Mouse (Mus musculus) forebrain, embryonic 16.5 days (tissue): ENCODE results near the gene Med12l. TPM values are rescaled to one million over a fixed set of nuclear protein-coding genes. Genes with fewer than 3 reads are reported as not detected.

Experiments used
- ATAC-seq: fragments of 200-750 bp; cut with Nextera tagmentation; 2 replicates; pipeline ENCODE4 v1.8.0; 2017; ENCODE audit warnings: mild to moderate bottlenecking, moderate library complexity
- H3K27ac ChIP-seq: fragments of 300-500 bp; sonication (generic); 2 replicates; pipeline ENCODE4 v1.5.1; 2014; ENCODE audit warnings: low read length, control low read depth
- H3K27me3 ChIP-seq: fragments of 300-500 bp; sonication (generic); replicated peaks from 2 replicates; pipeline ENCODE4 v1.6.1; 2014; ENCODE audit warnings: low read length; ENCODE audit not compliant: control insufficient read depth, insufficient read depth
- H3K36me3 ChIP-seq: fragments of 300-500 bp; sonication (generic); 2 replicates; pipeline ENCODE4 v1.6.1; 2014; ENCODE audit not compliant: control insufficient read depth, insufficient read depth
- H3K4me1 ChIP-seq: fragments of 300-500 bp; sonication (generic); replicated peaks from 2 replicates; pipeline ENCODE4 v1.6.1; 2014; ENCODE audit warnings: low read length; ENCODE audit not compliant: control insufficient read depth, insufficient read depth
- H3K4me2 ChIP-seq: fragments of 300-500 bp; sonication (generic); 2 replicates; pipeline ENCODE4 v1.6.1; 2014; ENCODE audit warnings: mild to moderate bottlenecking, low read length, control low read depth
- H3K4me3 ChIP-seq: fragments of 300-500 bp; sonication (generic); replicated peaks from 2 replicates; pipeline ENCODE4 v1.5.1; 2014; ENCODE audit warnings: mild to moderate bottlenecking, low read length, control low read depth
- H3K9ac ChIP-seq: fragments of 300-500 bp; sonication (generic); replicated peaks from 2 replicates; pipeline ENCODE4 v1.6.1; 2014; ENCODE audit warnings: low read depth, low read length, control low read depth
- H3K9me3 ChIP-seq: fragments of 300-500 bp; sonication (generic); 2 replicates; pipeline ENCODE4 v1.6.1; 2016; ENCODE audit warnings: low read length; ENCODE audit not compliant: control insufficient read depth
- WGBS: fragments of 180-500 bp; shearing (Covaris S2); extraction: QIAGEN DNeasy Blood & Tissue Kit; methylation state at CpG from one replicate; pipeline ENCODE4 v1.1.7; 2014; 5-methylcytosine and 5-hydroxymethylcytosine counted together
- polyA plus RNA-seq: library from polyadenylated mRNA; unstranded; fragments of >200 nt; fragmentation: Nextera tagmentation; extraction: Ambion mirVana; gene quantifications from 2 replicates; pipeline ENCODE4 v1.2.1, GENCODE M21; 2015

The Med12l gene
- polyA plus RNA-seq, 1 experiment from 2014 or later = 4.3 TPM

DNA sequence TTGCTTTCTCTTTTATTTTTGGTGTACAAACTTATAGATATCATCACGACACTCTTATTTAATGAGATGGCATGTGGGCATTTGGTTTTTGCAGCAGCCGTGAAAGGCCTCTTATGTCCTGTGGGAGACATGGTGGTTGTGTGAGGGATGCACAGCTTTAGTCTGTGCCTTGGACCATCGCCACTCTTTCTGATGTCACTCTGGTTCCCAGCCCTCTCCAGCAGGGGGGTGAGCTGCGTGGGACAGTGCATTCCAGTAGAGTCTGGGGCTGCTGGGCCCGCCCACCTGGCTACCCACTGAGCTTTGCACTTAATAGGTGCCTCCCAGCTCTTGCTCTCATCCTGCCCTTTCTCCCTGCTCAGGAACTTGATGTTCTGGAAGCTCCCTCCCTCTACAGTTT lies 175.5 kb downstream of the Med12l start:
- Histone ChIP-seq H3K4me1 (no peaks in the 10 kb centered on the region), H3K9me3 (no peaks in the 10 kb centered on the region), H3K27ac (no peak overlapping the region), H3K27me3 (no peaks in the 10 kb centered on the region), H3K4me3 (no peak overlapping the region), H3K4me2 (no peak overlapping the region), H3K36me3 (no peaks in the 10 kb centered on the region), H3K9ac (no peak overlapping the region)
- ATAC-seq = no peak
- 53% methylated on average over 5 of the region's 5 CpGs for WGBS

DNA sequence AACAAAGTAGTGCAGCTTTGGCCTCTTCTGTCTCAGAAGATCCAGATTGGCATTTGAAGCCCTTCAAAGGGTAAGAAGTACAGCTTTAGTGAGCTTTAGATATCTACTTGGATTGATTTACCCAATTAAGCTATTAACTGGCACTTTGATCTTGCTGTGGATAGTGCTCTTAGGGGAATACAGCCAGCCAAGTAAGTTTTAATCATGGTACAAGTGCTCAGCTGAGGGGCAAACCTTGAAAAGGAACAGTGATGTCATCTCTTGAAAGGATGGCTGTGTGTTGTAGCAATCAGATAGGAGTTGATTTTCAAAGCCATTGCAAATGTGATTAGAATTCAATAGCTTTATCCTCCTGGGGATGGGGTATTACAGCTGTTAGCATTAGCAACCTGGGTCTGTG lies 176.5 kb downstream of the Med12l start:
- H3K4me3 ChIP-seq = no peak overlapping the region
- H3K9me3 ChIP-seq = no peaks in the 10 kb centered on the region
- no peaks in the 10 kb centered on the region for H3K36me3 ChIP-seq
- no peak overlapping the region for H3K4me2 ChIP-seq
- no peak overlapping the region for H3K9ac ChIP-seq
- no peaks in the 10 kb centered on the region for H3K27me3 ChIP-seq
- H3K27ac ChIP-seq = no peak overlapping the region
- ATAC-seq = no peak
- H3K4me1 ChIP-seq = no peaks in the 10 kb centered on the region

- WGBS = 94% methylated on average over 4 of the region's 4 CpGs
- Histone ChIP-seq H3K9ac (no peak overlapping the region), H3K9me3 (no peaks in the 10 kb centered on the region), H3K27me3 (no peaks in the 10 kb centered on the region), H3K4me3 (no peak overlapping the region), H3K4me2 (no peak overlapping the region), H3K36me3 (no peaks in the 10 kb centered on the region), H3K27ac (no peak overlapping the region), H3K4me1 (no peaks in the 10 kb centered on the region)
- no peak for ATAC-seq
Measured at GRCm38 (mm10) chr3:59185662-59186061, 180.0 kb downstream of the Med12l start.

DNA sequence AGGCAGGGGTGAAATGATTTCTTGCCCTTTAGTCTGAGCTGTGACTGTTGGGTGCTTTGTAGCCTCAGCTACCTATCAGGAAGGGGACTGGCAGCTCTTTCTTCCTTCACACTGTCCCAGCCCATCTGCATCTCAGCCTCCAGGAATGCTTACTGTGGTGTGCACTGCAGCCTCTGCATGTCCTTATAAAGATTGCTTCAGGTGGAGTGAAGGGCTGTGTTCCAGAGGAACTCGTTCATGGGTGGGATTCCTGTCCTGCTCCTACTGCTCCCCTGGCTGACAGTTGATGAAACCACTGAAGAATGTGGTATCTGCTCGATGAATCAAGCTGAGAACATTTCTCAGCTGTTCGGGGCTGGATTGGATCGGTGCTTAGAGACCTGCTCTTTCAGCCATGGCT lies 181.7 kb downstream of the Med12l start:
- Histone ChIP-seq H3K4me2 (no peak overlapping the region), H3K4me3 (no peak overlapping the region), H3K27ac (no peak overlapping the region), H3K4me1 (no peaks in the 10 kb centered on the region), H3K9ac (no peak overlapping the region), H3K36me3 (no peaks in the 10 kb centered on the region), H3K9me3 (no peaks in the 10 kb centered on the region), H3K27me3 (no peaks in the 10 kb centered on the region)
- ATAC-seq = no peak
- WGBS = 92% methylated on average over 4 of the region's 4 CpGs

GRCm38 (mm10) chr3:59191674-59192073 lies 186.0 kb downstream of the Med12l start:
- 98% methylated on average over 6 of the region's 6 CpGs for WGBS
- H3K27me3 ChIP-seq = no peaks in the 10 kb centered on the region
- no peak for ATAC-seq
- no peak overlapping the region for H3K4me2 ChIP-seq
- H3K36me3 ChIP-seq = no peaks in the 10 kb centered on the region
- H3K4me3 ChIP-seq = no peak overlapping the region
- H3K27ac ChIP-seq = no peak overlapping the region
- H3K9me3 ChIP-seq = no peaks in the 10 kb centered on the region
- no peaks in the 10 kb centered on the region for H3K4me1 ChIP-seq
- H3K9ac ChIP-seq = no peak overlapping the region

- 91% methylated on average over 7 of the region's 7 CpGs for WGBS
- Histone ChIP-seq H3K4me3 (no peak overlapping the region), H3K27ac (no peak overlapping the region), H3K27me3 (no peaks in the 10 kb centered on the region), H3K4me2 (no peak overlapping the region), H3K36me3 (no peaks in the 10 kb centered on the region), H3K9me3 (no peaks in the 10 kb centered on the region), H3K9ac (no peak overlapping the region), H3K4me1 (no peaks in the 10 kb centered on the region)
- no peak for ATAC-seq
Measured at GRCm38 (mm10) chr3:59194099-59194498, 188.5 kb downstream of the Med12l start.

DNA sequence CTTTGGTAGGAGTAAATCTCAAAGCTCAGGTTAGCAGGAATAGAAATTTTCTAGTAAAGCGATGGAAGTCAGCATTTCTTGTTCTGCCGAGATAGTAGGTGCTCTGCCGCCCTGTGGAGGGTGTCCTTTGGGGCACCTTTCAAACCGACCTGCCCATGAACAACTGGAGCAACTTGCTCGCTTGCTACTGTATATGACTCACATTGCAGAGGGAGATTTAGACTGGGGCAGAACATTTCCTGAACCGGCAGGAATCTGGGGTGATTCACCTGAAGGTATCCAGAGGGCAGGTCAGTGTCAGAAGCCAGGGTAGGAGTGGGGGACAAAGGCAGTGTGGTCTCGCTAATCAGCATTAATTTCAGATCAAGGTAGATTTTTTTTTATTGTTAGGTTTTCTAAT lies 189.3 kb downstream of the Med12l start, which contains the start of gene Gpr87:
Gene Gpr87, minus strand, starts transcription at position 167 of the 400 bp plus-strand sequence.
- no peaks in the 10 kb centered on the region for H3K9me3 ChIP-seq
- H3K4me3 ChIP-seq = no peak within 1 kb of the TSS
- H3K9ac ChIP-seq = no peak within 1 kb of the TSS
- ATAC-seq = no peak
- H3K4me1 ChIP-seq = no peaks in the 10 kb centered on the region
- H3K36me3 ChIP-seq = no peaks in the 10 kb centered on the region
- 92% methylated on average over 7 of the region's 7 CpGs for WGBS
- H3K27ac ChIP-seq = no peak within 1 kb of the TSS
- no peaks in the 10 kb centered on the region for H3K27me3 ChIP-seq
- no peak within 1 kb of the TSS for H3K4me2 ChIP-seq

DNA sequence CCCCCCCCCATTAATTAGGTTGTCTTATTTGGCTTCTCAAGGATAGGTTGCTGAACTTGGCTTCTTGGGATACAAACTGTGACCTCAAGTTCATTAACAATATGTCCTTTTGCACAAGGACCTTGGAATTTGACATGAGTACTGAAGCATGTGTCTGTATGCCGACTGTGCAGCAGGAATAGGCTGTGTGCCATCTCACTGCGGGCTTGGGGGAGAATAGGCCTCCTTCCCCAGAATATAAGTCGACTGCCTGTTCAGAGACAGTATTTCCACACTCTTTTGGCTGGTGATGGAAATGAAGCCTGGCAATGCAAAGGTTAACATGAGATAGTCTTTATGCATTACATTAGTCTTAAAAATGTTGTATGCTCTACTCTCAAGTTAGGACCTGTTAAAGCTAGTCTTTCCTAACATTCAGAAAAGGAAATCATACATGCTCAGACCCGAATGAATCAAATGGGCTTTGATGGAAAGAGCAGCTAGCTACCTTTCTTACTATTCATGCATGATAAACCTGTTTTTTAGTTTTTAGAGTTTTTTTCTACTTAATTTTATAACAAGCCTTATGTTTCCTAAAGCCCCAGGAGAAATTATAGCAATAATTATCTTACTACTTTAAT lies 191.8 kb downstream of the Med12l start:
- ATAC-seq = no peak
- WGBS = 84% methylated on average over 4 of the region's 4 CpGs
- no peak overlapping the region for H3K4me2 ChIP-seq
- no peak overlapping the region for H3K9ac ChIP-seq
- H3K4me1 ChIP-seq = no peaks in the 10 kb centered on the region
- no peaks in the 10 kb centered on the region for H3K36me3 ChIP-seq
- no peak overlapping the region for H3K4me3 ChIP-seq
- H3K9me3 ChIP-seq = no peaks in the 10 kb centered on the region
- H3K27ac ChIP-seq = no peak overlapping the region
- no peaks in the 10 kb centered on the region for H3K27me3 ChIP-seq

- no peak overlapping the region for H3K4me3 ChIP-seq
- no peaks in the 10 kb centered on the region for H3K36me3 ChIP-seq
- H3K27me3 ChIP-seq = no peaks in the 10 kb centered on the region
- no peaks in the 10 kb centered on the region for H3K4me1 ChIP-seq
- no peak overlapping the region for H3K9ac ChIP-seq
- WGBS = 80% methylated on average over 8 of the region's 8 CpGs
- no peaks in the 10 kb centered on the region for H3K9me3 ChIP-seq
- no peak for ATAC-seq
- no peak overlapping the region for H3K4me2 ChIP-seq
- no peak overlapping the region for H3K27ac ChIP-seq
Measured at GRCm38 (mm10) chr3:59203802-59204520, 198.3 kb downstream of the Med12l start.
